Mouse (Mus musculus) CH12.LX (cell line): ENCODE results near the gene Mia2. TPM values are rescaled to one million over a fixed set of nuclear protein-coding genes. Genes with fewer than 3 reads are reported as not detected.

ENCODE experiments used
- DNase-seq: peaks from one replicate; pipeline ENCODE4 v3.0.0-alpha.2; 2013; ENCODE audit errors: extremely low read depth
- H3K27ac ChIP-seq: 2 replicates; pipeline ENCODE4 v1.5.1; 2012; ENCODE audit warnings: low read depth, mild to moderate bottlenecking, control low read depth, moderate library complexity; ENCODE audit not compliant: insufficient read depth
- H3K27me3 ChIP-seq: replicated peaks from 2 replicates; pipeline ENCODE3; 2012; ENCODE audit warnings: inconsistent platforms
- H3K36me3 ChIP-seq, 2 experiments: replicated peaks in 1 of 2; 2 replicates each; pipeline versions ENCODE3 to v1.6.1; 2012; ENCODE audit warnings: inconsistent platforms in 1 of 2, low read length in 1 of 2, mild to moderate bottlenecking in 1 of 2, mixed read lengths in 1 of 2, moderate library complexity in 1 of 2; ENCODE audit not compliant: control insufficient read depth in 1 of 2, insufficient read depth in 1 of 2
- H3K4me1 ChIP-seq, 2 experiments: 2 replicates each; pipeline ENCODE4 v1.6.1; 2012; ENCODE audit warnings: inconsistent platforms in 1 of 2, moderate library complexity in 1 of 2; ENCODE audit not compliant: insufficient read depth in 2 of 2, control insufficient read depth in 1 of 2
- H3K4me2 ChIP-seq: 2 replicates; pipeline ENCODE4 v1.6.1; 2012; ENCODE audit warnings: low read depth, mild to moderate bottlenecking, control low read depth; ENCODE audit not compliant: poor library complexity, insufficient read depth, severe bottlenecking
- H3K4me3 ChIP-seq, 3 experiments: fragments of 150-350 bp in 1 of 3; sonication (generic) in 1 of 3; replicated peaks in 1 of 3; 2 replicates each; pipeline versions ENCODE3 to v1.5.1; 2011 to 2012; ENCODE audit warnings: low read depth in 2 of 3, low read length in 2 of 3, mild to moderate bottlenecking in 2 of 3, moderate library complexity in 2 of 3, control low read depth in 1 of 3, improper control_type of control experiment in 1 of 3, inconsistent platforms in 1 of 3, mixed read lengths in 1 of 3; ENCODE audit not compliant: poor library complexity in 1 of 3
- H3K79me2 ChIP-seq: replicated peaks from 2 replicates; pipeline ENCODE4 v1.6.1; 2012; ENCODE audit warnings: mild to moderate bottlenecking, moderate library complexity; ENCODE audit not compliant: control insufficient read depth, poor library complexity, insufficient read depth, severe bottlenecking; ENCODE audit errors: extremely low read depth
- H3K9ac ChIP-seq: 2 replicates; pipeline ENCODE4 v1.6.1; 2012; ENCODE audit warnings: low read depth, mild to moderate bottlenecking, control low read depth, moderate library complexity; ENCODE audit not compliant: insufficient read depth
- H3K9me3 ChIP-seq: replicated peaks from 2 replicates; pipeline ENCODE3; 2012; ENCODE audit warnings: low read length, inconsistent platforms, mixed read lengths
- CHD1 ChIP-seq: IDR thresholded peaks from 2 replicates; pipeline ENCODE4 v1.6.1; 2012; ENCODE audit warnings: low read depth, low read length, improper control_type of control experiment, inconsistent platforms
- CHD2 ChIP-seq: IDR thresholded peaks from 2 replicates; pipeline ENCODE4 v1.6.1; 2011; ENCODE audit warnings: low read length, improper control_type of control experiment
- ELF1 ChIP-seq: IDR thresholded peaks from 2 replicates; pipeline ENCODE4 v1.6.1; 2014; ENCODE audit warnings: low read depth, mild to moderate bottlenecking, inconsistent platforms, low read length, improper control_type of control experiment
- EP300 ChIP-seq: IDR thresholded peaks from 2 replicates; pipeline ENCODE4 v1.6.1; 2011; ENCODE audit warnings: low read length, improper control_type of control experiment
- GABPA ChIP-seq: IDR thresholded peaks from 2 replicates; pipeline ENCODE4 v1.6.1; 2012; ENCODE audit warnings: low read depth, low read length, improper control_type of control experiment, inconsistent platforms; ENCODE audit not compliant: insufficient replicate concordance
- HCFC1 ChIP-seq: IDR thresholded peaks from 2 replicates; pipeline ENCODE4 v1.6.1; 2012; ENCODE audit warnings: low read depth, mild to moderate bottlenecking, inconsistent platforms, low read length, improper control_type of control experiment
- IRF4 ChIP-seq: IDR thresholded peaks from 2 replicates; pipeline ENCODE4 v1.6.1; 2014; ENCODE audit warnings: low read depth, mild to moderate bottlenecking, inconsistent platforms, low read length, improper control_type of control experiment
- JUND ChIP-seq: conservative IDR thresholded peaks from 2 replicates; pipeline ENCODE4 v1.6.1; 2011; ENCODE audit warnings: low read depth, low read length, improper control_type of control experiment
- KAT2A ChIP-seq: IDR thresholded peaks from 2 replicates; pipeline ENCODE4 v1.6.1; 2012; ENCODE audit warnings: low read length, improper control_type of control experiment, inconsistent platforms; ENCODE audit not compliant: insufficient replicate concordance
- MAX ChIP-seq: IDR thresholded peaks from 2 replicates; pipeline ENCODE4 v1.6.1; 2011; ENCODE audit warnings: low read length, improper control_type of control experiment
- MAZ ChIP-seq: IDR thresholded peaks from 2 replicates; pipeline ENCODE4 v1.6.1; 2012; ENCODE audit warnings: low read depth, mild to moderate bottlenecking, inconsistent platforms, low read length, improper control_type of control experiment, moderate library complexity
- MXI1 ChIP-seq: IDR thresholded peaks from 2 replicates; pipeline ENCODE4 v1.6.1; 2011; ENCODE audit warnings: mild to moderate bottlenecking, low read depth, low read length, improper control_type of control experiment
- MYC ChIP-seq: IDR thresholded peaks from 2 replicates; pipeline ENCODE4 v1.6.1; 2011; ENCODE audit warnings: low read depth, mild to moderate bottlenecking, improper control_type of control experiment, low read length
- NRF1 ChIP-seq: IDR thresholded peaks from 2 replicates; pipeline ENCODE4 v1.6.1; 2014; ENCODE audit warnings: low read depth, mild to moderate bottlenecking, inconsistent platforms, low read length, improper control_type of control experiment, moderate library complexity
- PAX5 ChIP-seq: IDR thresholded peaks from 2 replicates; pipeline ENCODE4 v1.6.1; 2012; ENCODE audit warnings: low read length, inconsistent platforms, mixed read lengths
- POLR2AphosphoS2 ChIP-seq: IDR thresholded peaks from 2 replicates; pipeline ENCODE4 v1.6.1; 2011; ENCODE audit warnings: low read depth, low read length, improper control_type of control experiment
- RAD21 ChIP-seq: IDR thresholded peaks from 2 replicates; pipeline ENCODE4 v1.6.1; 2011; ENCODE audit warnings: low read depth, mild to moderate bottlenecking, low read length, improper control_type of control experiment, moderate library complexity
- SIN3A ChIP-seq: IDR thresholded peaks from 2 replicates; pipeline ENCODE4 v1.6.1; 2012; ENCODE audit warnings: low read length, improper control_type of control experiment, inconsistent platforms
- SMC3 ChIP-seq: IDR thresholded peaks from 2 replicates; pipeline ENCODE4 v1.6.1; 2011; ENCODE audit warnings: low read depth, low read length, improper control_type of control experiment
- TBP ChIP-seq: conservative IDR thresholded peaks from 2 replicates; pipeline ENCODE4 v1.6.1; 2011; ENCODE audit warnings: low read depth, low read length, improper control_type of control experiment
- UBTF ChIP-seq: IDR thresholded peaks from 2 replicates; pipeline ENCODE4 v1.6.1; 2012; ENCODE audit warnings: low read depth, mild to moderate bottlenecking, inconsistent platforms, low read length, improper control_type of control experiment, moderate library complexity
- USF2 ChIP-seq: conservative IDR thresholded peaks from 2 replicates; pipeline ENCODE4 v1.6.1; 2011; ENCODE audit warnings: low read depth, low read length, improper control_type of control experiment
- ZKSCAN1 ChIP-seq: IDR thresholded peaks from 2 replicates; pipeline ENCODE4 v1.6.1; 2012; ENCODE audit warnings: low read depth, inconsistent platforms, low read length, improper control_type of control experiment, borderline replicate concordance
- ZMIZ1 ChIP-seq: IDR thresholded peaks from 2 replicates; pipeline ENCODE4 v1.6.1; 2012; ENCODE audit warnings: low read depth, mild to moderate bottlenecking, inconsistent platforms, low read length, improper control_type of control experiment
- dilution Hi-C: fragments of 300-500 bp; cut with MboI; formaldehyde crosslinking; loops from 2 replicates; pipeline ENCODE4 v1.14.3; 2020; ENCODE audit warnings: low sequenced_read_pairs; ENCODE audit not compliant: extremely low pct_unique_long_range_greater_than_20kb, extremely low pct_ligation_motif_present
- in situ Hi-C: fragments of 300-500 bp; cut with MboI; formaldehyde crosslinking; loops from 3 replicates; pipeline ENCODE4 v1.14.3; 2019; ENCODE audit warnings: low sequenced_read_pairs, low pct_ligation_motif_present, low pct_unique_long_range_greater_than_20kb, mixed read lengths
- polyA plus RNA-seq: library from polyadenylated mRNA; unstranded; fragments of >175 nt; gene quantifications from 2 replicates; pipeline ENCODE4 v1.2.1, GENCODE M21; 2012; ENCODE audit warnings: low read depth; ENCODE audit not compliant: insufficient read length
- total RNA-seq, 2 experiments: library from RNA; depleted of rRNA; stranded (reverse); fragments of 300-350 nt in 1 of 2; fragments of >200 nt in 1 of 2; gene quantifications; 2 replicates each; pipeline ENCODE4 v1.2.3; 2012 to 2014

Gene Mia2
- total and polyA plus RNA-seq, 3 experiments, result 68.1 to 162 (median 99.2) TPM

- Histone ChIP-seq H3K4me2 (no peak overlapping the region), H3K4me1 (no peaks in the 10 kb centered on the region), H3K27ac (no peak overlapping the region), H3K27me3 (no peaks in the 10 kb centered on the region), H3K9ac (no peak overlapping the region), H3K4me3 (no peak overlapping the region), H3K36me3 (peaks cover 20 to 60% of the 10 kb centered on the region in 2 experiments), H3K79me2 (no peaks in the 10 kb centered on the region), H3K9me3 (peaks cover 5% of the 10 kb centered on the region)
- in situ Hi-C loops (no loop called here), dilution Hi-C loops (no loop called here)
- TF ChIP-seq MAZ (no peak), GABPA (no peak), SMC3 (no peak), POLR2AphosphoS2 (no peak), IRF4 (no peak), JUND (no peak), EP300 (no peak), NRF1 (no peak), ZKSCAN1 (no peak), HCFC1 (no peak), KAT2A (no peak), CHD1 (no peak), RAD21 (no peak)
- DNase-seq, result no peak
Measured at GRCm38 (mm10) chr12:59199361-59199760, 103.8 kb downstream of the Mia2 start.

- Histone ChIP-seq H3K4me1 (peaks cover 3 to 27% of the 10 kb centered on the region in 2 experiments; a peak in 3 of 4 replicates), H3K4me2 (0 out of 2 replicates have a peak overlapping the region, but pooled peaks have one; percentile 81), H3K4me3 (no peak overlapping the region), H3K27ac (no peak overlapping the region), H3K79me2 (peaks cover 10% of the 10 kb centered on the region), H3K36me3 (peaks cover 18 to 31% of the 10 kb centered on the region in 2 experiments), H3K9me3 (no peaks in the 10 kb centered on the region), H3K27me3 (no peaks in the 10 kb centered on the region), H3K9ac (no peak overlapping the region)
- TF ChIP-seq MXI1, result no peak
- TF ChIP-seq CHD1, result no peak
- TF ChIP-seq MAX, result no peak
- no peak for TF ChIP-seq UBTF
- no peak for TF ChIP-seq USF2
- TF ChIP-seq SIN3A, result no peak
- no peak for TF ChIP-seq IRF4
- TF ChIP-seq MYC, result no peak
- no peak for TF ChIP-seq RAD21
- TF ChIP-seq ZKSCAN1, result no peak
- TF ChIP-seq ZMIZ1, result no peak
- TF ChIP-seq SMC3, result no peak
- no peak for TF ChIP-seq CHD2
- TF ChIP-seq PAX5, result no peak
- no peak for TF ChIP-seq ELF1
- TF ChIP-seq JUND, result no peak
- TF ChIP-seq KAT2A, result no peak
- TF ChIP-seq POLR2AphosphoS2, result no peak
- TF ChIP-seq TBP, result no peak
- no peak for DNase-seq
- dilution Hi-C loops (no loop called here), in situ Hi-C loops (loop anchor here (25.0 kb wide), 1 partner anchor 143 kb away; the partner anchor contains the start of genes Pnn and Trappc6b)
Measured at GRCm38 (mm10) chr12:59205571-59205970, 110.0 kb downstream of the Mia2 start.
